Mouse (Mus musculus): ENCODE measurements around the gene Col12a1. TPM values are rescaled to one million over a fixed set of nuclear protein-coding genes. Genes with fewer than 3 reads are reported as not detected.

Col12a1 gene
- polyA plus RNA-seq, 1 experiment from 2014 or later, result 64.4 TPM

DNA sequence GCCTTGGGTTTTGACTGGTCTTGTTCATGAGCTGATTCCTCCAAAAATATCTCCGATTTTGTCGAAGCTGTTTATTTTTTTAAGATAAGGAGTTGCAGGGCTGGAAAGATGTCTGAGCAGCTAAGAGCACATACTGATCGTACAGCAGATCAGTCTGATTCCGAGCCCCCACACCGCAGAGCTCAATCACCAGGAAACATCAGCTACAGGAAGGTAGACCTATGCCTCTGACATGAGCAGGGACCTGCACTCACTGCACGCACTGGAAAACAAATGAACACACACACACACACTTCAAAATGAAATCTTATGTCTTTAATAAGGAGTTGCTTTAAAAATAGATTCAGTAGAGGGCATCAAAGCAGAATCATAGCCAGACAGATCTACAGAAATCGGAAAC is 32.1 kb upstream of the Col12a1 start:
- WGBS, result 73% methylated on average over 7 of the region's 7 CpGs
- H3K4me2 ChIP-seq (ENCODE audit: low read length), result no peak overlapping the region

DNA sequence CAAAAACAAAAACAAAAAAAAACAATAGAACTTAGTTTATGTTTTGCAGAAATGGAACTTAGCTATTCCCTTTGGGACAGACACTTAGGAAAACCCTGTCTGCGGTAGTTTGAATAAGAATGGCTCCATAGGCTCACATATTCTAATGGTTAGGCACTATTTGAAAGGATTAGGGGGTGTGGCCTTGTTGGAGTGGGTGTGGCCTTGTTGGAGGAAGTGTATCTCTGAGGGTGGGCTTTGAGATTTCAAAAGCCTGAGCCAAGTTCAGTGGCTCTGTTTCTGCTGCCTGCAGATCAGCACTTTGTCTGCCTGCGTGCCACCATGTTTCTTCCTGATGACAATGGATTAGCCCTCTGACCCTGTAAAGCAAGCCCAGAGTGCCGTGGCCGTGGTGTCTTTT is 26.4 kb upstream of the Col12a1 start:
- H3K27ac ChIP-seq (ENCODE audit: low read depth), result no peak overlapping the region
- DNase-seq (ENCODE audit: low spot score), result no peak
- no peaks in the 10 kb centered on the region for H3K4me1 ChIP-seq (replicated peaks; ENCODE audit: control insufficient read depth, insufficient read depth, low read length)
- no peak overlapping the region for H3K4me2 ChIP-seq (ENCODE audit: low read length)
- H3K9ac ChIP-seq (ENCODE audit: low read length), result no peak overlapping the region
- no peak overlapping the region for H3K4me3 ChIP-seq (ENCODE audit: low read depth, low read length)
- ATAC-seq (replicated peaks; ENCODE audit: low FRiP score, low TSS enrichment, low read depth), result no peak
- H3K9me3 ChIP-seq (ENCODE audit: control insufficient read depth, low read length), result no peaks in the 10 kb centered on the region
- no peaks in the 10 kb centered on the region for H3K36me3 ChIP-seq (ENCODE audit: control insufficient read depth, insufficient read depth, low read length)
- WGBS, result 68% methylated on average over 4 of the region's 4 CpGs
- H3K27me3 ChIP-seq (replicated peaks; ENCODE audit: control insufficient read depth, insufficient read depth, low read length), result no peaks in the 10 kb centered on the region

More for the DNA sequence above, 32.1 kb upstream of the Col12a1 start:
- H3K4me3 ChIP-seq (ENCODE audit: low read depth, low read length), result no peak overlapping the region
- H3K27me3 ChIP-seq (replicated peaks; ENCODE audit: control insufficient read depth, insufficient read depth, low read length), result no peaks in the 10 kb centered on the region
- H3K27ac ChIP-seq (ENCODE audit: low read depth), result no peak overlapping the region
- no peaks in the 10 kb centered on the region for H3K9me3 ChIP-seq (ENCODE audit: control insufficient read depth, low read length)
- H3K4me1 ChIP-seq (replicated peaks; ENCODE audit: control insufficient read depth, insufficient read depth, low read length), result no peaks in the 10 kb centered on the region
- H3K9ac ChIP-seq (ENCODE audit: low read length), result no peak overlapping the region
- H3K36me3 ChIP-seq (ENCODE audit: control insufficient read depth, insufficient read depth, low read length), result peaks cover 31% of the 10 kb centered on the region
- DNase-seq (ENCODE audit: low spot score) (no peak), ATAC-seq (replicated peaks; ENCODE audit: low FRiP score, low TSS enrichment, low read depth) (no peak)

DNA sequence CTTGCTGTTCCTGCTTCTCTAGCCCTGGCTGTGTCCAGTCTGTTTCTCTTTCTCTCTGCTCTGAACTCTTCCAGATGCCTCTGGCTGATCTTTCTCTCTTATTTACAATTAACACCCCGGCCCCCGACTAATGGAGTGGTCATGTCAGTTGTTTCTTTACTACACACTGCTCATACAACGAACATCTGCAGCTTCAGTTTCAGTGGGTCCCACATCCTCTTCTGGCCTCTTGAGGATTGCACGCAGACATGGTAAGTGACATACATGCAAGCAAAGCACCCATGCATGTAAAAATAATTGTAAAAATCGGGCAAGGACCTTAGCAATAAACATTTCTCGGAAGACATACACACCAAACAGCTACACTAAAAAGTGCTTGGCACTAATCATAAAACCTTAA is 17.0 kb upstream of the Col12a1 start:
- no peaks in the 10 kb centered on the region for H3K9me3 ChIP-seq (ENCODE audit: control insufficient read depth, low read length)
- H3K27me3 ChIP-seq (replicated peaks; ENCODE audit: control insufficient read depth, insufficient read depth, low read length), result no peaks in the 10 kb centered on the region
- ATAC-seq (replicated peaks; ENCODE audit: low FRiP score, low TSS enrichment, low read depth) (no peak), DNase-seq (ENCODE audit: low spot score) (no peak)
- WGBS, result 70% methylated on average over 6 of the region's 6 CpGs
- H3K4me3 ChIP-seq (ENCODE audit: low read depth, low read length), result no peak overlapping the region
- H3K9ac ChIP-seq (ENCODE audit: low read length), result no peak overlapping the region
- no peak overlapping the region for H3K27ac ChIP-seq (ENCODE audit: low read depth)
- no peak overlapping the region for H3K4me2 ChIP-seq (ENCODE audit: low read length)
- no peaks in the 10 kb centered on the region for H3K36me3 ChIP-seq (ENCODE audit: control insufficient read depth, insufficient read depth, low read length)
- no peaks in the 10 kb centered on the region for H3K4me1 ChIP-seq (replicated peaks; ENCODE audit: control insufficient read depth, insufficient read depth, low read length)

DNA sequence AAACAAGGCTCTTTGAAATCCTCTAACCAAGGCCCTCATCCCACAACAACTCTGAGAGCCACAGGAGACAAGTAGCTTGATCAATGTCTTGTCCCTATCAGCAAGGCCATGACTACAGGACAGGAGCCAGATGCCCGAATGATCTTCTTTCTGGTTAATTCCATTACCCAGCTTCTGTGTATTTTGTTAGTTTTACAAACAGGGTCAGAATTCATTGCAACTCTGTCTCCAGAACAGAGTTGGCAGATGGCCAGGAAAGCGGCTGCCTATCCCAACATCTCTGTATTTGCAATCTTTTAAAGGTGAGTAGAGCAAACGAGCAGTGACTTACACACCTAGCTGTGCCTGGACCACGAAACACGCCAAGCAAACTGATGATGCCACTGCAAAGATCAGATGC is 11.7 kb upstream of the Col12a1 start:
- Histone ChIP-seq H3K27me3 (replicated peaks; ENCODE audit: control insufficient read depth, insufficient read depth, low read length) (no peaks in the 10 kb centered on the region), H3K4me3 (ENCODE audit: low read depth, low read length) (no peak overlapping the region), H3K27ac (ENCODE audit: low read depth) (no peak overlapping the region), H3K9me3 (ENCODE audit: control insufficient read depth, low read length) (no peaks in the 10 kb centered on the region), H3K4me2 (ENCODE audit: low read length) (no peak overlapping the region), H3K36me3 (ENCODE audit: control insufficient read depth, insufficient read depth, low read length) (no peaks in the 10 kb centered on the region), H3K9ac (ENCODE audit: low read length) (no peak overlapping the region), H3K4me1 (replicated peaks; ENCODE audit: control insufficient read depth, insufficient read depth, low read length) (no peaks in the 10 kb centered on the region)
- 56% methylated on average over 5 of the region's 5 CpGs for WGBS
- no peak for ATAC-seq (replicated peaks; ENCODE audit: low FRiP score, low TSS enrichment, low read depth)
- DNase-seq (ENCODE audit: low spot score), result no peak

DNA sequence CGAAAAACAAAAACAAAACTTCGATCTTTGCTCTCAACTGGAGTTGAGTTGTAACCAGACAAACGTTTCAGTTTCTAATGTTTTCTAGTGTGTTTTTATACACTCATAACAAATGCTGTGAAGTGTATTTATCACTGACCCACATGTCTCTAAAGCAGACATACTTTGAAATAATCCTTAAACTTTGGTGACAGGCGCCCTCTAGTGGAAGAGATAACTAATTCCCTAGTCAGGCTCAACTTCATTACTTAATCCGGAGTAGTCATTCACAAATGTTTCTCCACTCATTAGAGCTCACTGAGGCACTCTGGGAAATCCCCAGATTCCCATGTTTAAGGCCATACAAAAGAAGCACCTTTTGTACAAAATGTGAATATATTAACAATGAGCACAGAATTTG is 4.5 kb upstream of the Col12a1 start:
- Histone ChIP-seq H3K36me3 (ENCODE audit: control insufficient read depth, insufficient read depth, low read length) (no peaks in the 10 kb centered on the region), H3K4me1 (replicated peaks; ENCODE audit: control insufficient read depth, insufficient read depth, low read length) (peaks cover 11% of the 10 kb centered on the region; the same call in 1 of the 2 replicates), H3K9me3 (ENCODE audit: control insufficient read depth, low read length) (no peaks in the 10 kb centered on the region), H3K4me3 (ENCODE audit: low read depth, low read length) (no peak overlapping the region), H3K9ac (ENCODE audit: low read length) (no peak overlapping the region), H3K4me2 (ENCODE audit: low read length) (no peak overlapping the region), H3K27ac (ENCODE audit: low read depth) (no peak overlapping the region), H3K27me3 (replicated peaks; ENCODE audit: control insufficient read depth, insufficient read depth, low read length) (peaks cover 16% of the 10 kb centered on the region)
- ATAC-seq (replicated peaks; ENCODE audit: low FRiP score, low TSS enrichment, low read depth) (no peak), DNase-seq (ENCODE audit: low spot score) (no peak)
- 35% methylated on average over 5 of the region's 5 CpGs for WGBS

DNA sequence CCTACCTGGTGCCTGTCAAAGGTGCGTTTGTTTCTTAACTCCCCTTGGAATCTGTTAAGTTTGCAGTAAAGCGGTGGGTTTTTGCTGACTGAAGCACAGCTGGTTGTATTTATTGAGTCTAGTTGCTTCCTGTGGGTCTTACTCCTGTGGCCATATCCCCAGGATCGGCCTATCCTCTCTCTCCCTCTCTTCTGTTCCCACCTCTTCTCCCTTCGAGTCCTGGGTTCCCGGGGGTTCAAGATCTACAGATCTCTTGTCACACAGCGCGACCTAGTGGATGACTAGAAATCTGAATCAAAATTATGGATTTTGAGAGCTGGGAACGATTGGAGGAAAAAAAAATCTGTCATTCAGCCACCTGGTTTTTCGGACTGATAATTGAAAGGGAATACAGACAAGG is 2.4 kb upstream of the Col12a1 start:
- Histone ChIP-seq H3K4me3 (ENCODE audit: low read depth, low read length) (no peak overlapping the region), H3K27ac (ENCODE audit: low read depth) (no peak overlapping the region), H3K36me3 (ENCODE audit: control insufficient read depth, insufficient read depth, low read length) (no peaks in the 10 kb centered on the region), H3K9ac (ENCODE audit: low read length) (no peak overlapping the region), H3K4me1 (replicated peaks; ENCODE audit: control insufficient read depth, insufficient read depth, low read length) (peaks cover 17% of the 10 kb centered on the region; the same call in 1 of the 2 replicates), H3K9me3 (ENCODE audit: control insufficient read depth, low read length) (no peaks in the 10 kb centered on the region), H3K4me2 (ENCODE audit: low read length) (peak overlapping the region; percentile 14; the same call in 1 of the 2 replicates), H3K27me3 (replicated peaks; ENCODE audit: control insufficient read depth, insufficient read depth, low read length) (peaks cover 21% of the 10 kb centered on the region)
- WGBS, result 8% methylated on average over 9 of the region's 9 CpGs
- ATAC-seq (replicated peaks; ENCODE audit: low FRiP score, low TSS enrichment, low read depth) (no peak), DNase-seq (ENCODE audit: low spot score) (peak; percentile 79)

DNA sequence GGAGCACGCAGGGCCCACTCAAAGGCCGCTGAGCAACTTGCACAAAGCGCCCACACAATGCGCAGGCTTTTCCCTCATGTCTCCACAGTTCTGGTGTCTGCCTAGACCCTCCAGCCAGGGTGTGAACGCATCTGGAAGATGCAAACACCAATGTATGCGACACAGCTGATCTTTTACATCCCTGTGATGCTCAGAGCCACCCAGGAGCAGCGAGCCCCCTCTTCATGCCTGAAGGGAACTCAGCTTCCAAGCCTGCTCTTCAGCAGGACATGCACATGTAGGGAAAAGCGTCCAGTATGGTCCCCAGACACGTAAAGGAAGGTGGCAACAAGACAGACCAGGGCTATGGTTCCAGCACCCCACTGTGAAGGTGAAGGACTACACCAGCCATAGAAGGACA is 1.5 kb upstream of the Col12a1 start:
- no peak for ATAC-seq (replicated peaks; ENCODE audit: low FRiP score, low TSS enrichment, low read depth)
- Histone ChIP-seq H3K9me3 (ENCODE audit: control insufficient read depth, low read length) (no peaks in the 10 kb centered on the region), H3K4me2 (ENCODE audit: low read length) (no peak overlapping the region), H3K36me3 (ENCODE audit: control insufficient read depth, insufficient read depth, low read length) (no peaks in the 10 kb centered on the region), H3K4me3 (ENCODE audit: low read depth, low read length) (no peak overlapping the region), H3K4me1 (replicated peaks; ENCODE audit: control insufficient read depth, insufficient read depth, low read length) (peaks cover 17% of the 10 kb centered on the region; the same call in 1 of the 2 replicates), H3K9ac (ENCODE audit: low read length) (no peak overlapping the region), H3K27ac (ENCODE audit: low read depth) (no peak overlapping the region), H3K27me3 (replicated peaks; ENCODE audit: control insufficient read depth, insufficient read depth, low read length) (peaks cover 21% of the 10 kb centered on the region)
- 46% methylated on average over 9 of the region's 9 CpGs for WGBS
- peak; percentile 66 for DNase-seq (ENCODE audit: low spot score)

DNA sequence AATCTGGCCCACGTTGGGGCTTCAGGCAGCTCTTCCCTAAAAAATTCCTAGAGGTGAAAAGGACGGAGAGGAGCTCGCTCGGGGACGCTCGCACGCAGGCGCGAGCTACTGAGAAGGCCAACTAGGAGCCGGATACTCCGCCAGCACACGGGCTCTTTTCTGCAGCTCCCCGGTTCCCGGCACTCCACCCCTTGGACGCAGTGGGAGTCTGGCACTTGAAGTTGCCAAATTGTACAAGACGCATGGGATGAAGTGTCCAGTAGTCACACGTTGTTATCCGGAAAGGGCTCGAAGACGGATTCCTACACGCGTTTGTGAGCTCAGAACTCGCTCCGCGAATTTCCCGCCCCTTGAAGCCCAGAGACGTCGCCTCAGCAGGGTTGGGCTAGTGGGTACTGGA is 820 bp upstream of the Col12a1 start:
- 4% methylated on average over 28 of the region's 28 CpGs for WGBS
- no peaks in the 10 kb centered on the region for H3K9me3 ChIP-seq (ENCODE audit: control insufficient read depth, low read length)
- peak overlapping the region; percentile 80 for H3K4me2 ChIP-seq (ENCODE audit: low read length)
- peaks cover 21% of the 10 kb centered on the region for H3K27me3 ChIP-seq (replicated peaks; ENCODE audit: control insufficient read depth, insufficient read depth, low read length)
- ATAC-seq (replicated peaks; ENCODE audit: low FRiP score, low TSS enrichment, low read depth) (no peak), DNase-seq (ENCODE audit: low spot score) (peak; percentile 73)
- peak overlapping the region; percentile 54 for H3K4me3 ChIP-seq (ENCODE audit: low read depth, low read length)
- peak overlapping the region; percentile 68 for H3K9ac ChIP-seq (ENCODE audit: low read length)
- peaks cover 20% of the 10 kb centered on the region for H3K4me1 ChIP-seq (replicated peaks; ENCODE audit: control insufficient read depth, insufficient read depth, low read length)
- no peaks in the 10 kb centered on the region for H3K36me3 ChIP-seq (ENCODE audit: control insufficient read depth, insufficient read depth, low read length)
- H3K27ac ChIP-seq (ENCODE audit: low read depth), result peak overlapping the region; percentile 81

DNA sequence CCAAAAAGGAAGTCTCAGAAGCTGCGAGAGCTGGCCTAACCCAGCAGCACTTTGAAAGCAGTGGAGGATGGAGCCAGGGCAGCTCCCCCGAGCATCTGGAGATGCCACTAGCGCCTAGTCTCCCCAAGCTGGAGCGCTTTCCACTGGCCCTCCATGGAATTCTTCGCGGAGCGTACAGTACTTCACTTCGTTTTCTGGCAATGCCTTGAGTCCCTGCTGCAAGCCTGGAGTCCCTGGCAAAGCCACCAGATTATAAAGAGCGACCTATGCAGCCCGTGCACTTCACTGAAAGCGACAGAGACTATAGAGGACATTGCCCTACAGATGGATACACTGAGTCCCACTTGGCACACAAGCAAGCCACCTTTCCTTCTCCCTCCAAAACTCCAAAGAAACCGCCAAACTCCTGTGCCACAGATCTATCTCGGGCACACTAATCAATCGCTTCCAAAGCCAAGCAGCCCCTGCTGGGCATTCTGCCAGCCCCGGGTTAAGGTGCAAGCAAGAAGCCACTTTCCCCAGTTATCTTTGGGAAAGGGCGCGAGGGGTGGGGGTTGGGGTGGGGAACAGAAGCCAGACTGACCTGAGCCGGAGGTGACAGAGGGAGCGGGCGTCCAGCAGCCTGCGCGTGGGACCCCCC is 675 bp downstream of the Col12a1 start:
- peaks cover 23% of the 10 kb centered on the region for H3K4me1 ChIP-seq (replicated peaks; ENCODE audit: control insufficient read depth, insufficient read depth, low read length)
- ATAC-seq (replicated peaks; ENCODE audit: low FRiP score, low TSS enrichment, low read depth) (no peak; the same call in 1 of the 2 replicates), DNase-seq (ENCODE audit: low spot score) (peak; percentile 78)
- no peaks in the 10 kb centered on the region for H3K9me3 ChIP-seq (ENCODE audit: control insufficient read depth, low read length)
- H3K27me3 ChIP-seq (replicated peaks; ENCODE audit: control insufficient read depth, insufficient read depth, low read length), result peaks cover 21% of the 10 kb centered on the region
- 2% methylated on average over 22 of the region's 22 CpGs for WGBS
- H3K27ac ChIP-seq (ENCODE audit: low read depth), result peak overlapping the region; percentile 81
- H3K36me3 ChIP-seq (ENCODE audit: control insufficient read depth, insufficient read depth, low read length), result no peaks in the 10 kb centered on the region
- peak overlapping the region; percentile 80 for H3K4me2 ChIP-seq (ENCODE audit: low read length)
- H3K9ac ChIP-seq (ENCODE audit: low read length), result peak overlapping the region; percentile 68
- H3K4me3 ChIP-seq (ENCODE audit: low read depth, low read length), result peak overlapping the region; percentile 54

Data from intestine, embryonic 14.5 days (tissue).